Mouse (Mus musculus): ENCODE results near the gene Zfp689. TPM values are rescaled to one million over a fixed set of nuclear protein-coding genes. Genes with fewer than 3 reads are reported as not detected.

The Zfp689 gene
- polyA plus RNA-seq (2021; fragmentation: Nextera tagmentation): 2.5 and 2.9 TPM in 2 replicates
- long read RNA-seq, experiment 1, transcript Zfp689-201 (3 exons, 3,621 nt): major isoform, 15 of 19 reads
- long read RNA-seq, experiment 1, partial matches to known transcripts: 1 of 19 reads
- long read RNA-seq, experiment 1, other reads (novel, unspliced or antisense): 3 of 19 reads
- long read RNA-seq, experiment 2, partial matches to known transcripts: 0 of 5 reads
- long read RNA-seq, experiment 2, other reads (novel, unspliced or antisense): 2 of 5 reads

DNA sequence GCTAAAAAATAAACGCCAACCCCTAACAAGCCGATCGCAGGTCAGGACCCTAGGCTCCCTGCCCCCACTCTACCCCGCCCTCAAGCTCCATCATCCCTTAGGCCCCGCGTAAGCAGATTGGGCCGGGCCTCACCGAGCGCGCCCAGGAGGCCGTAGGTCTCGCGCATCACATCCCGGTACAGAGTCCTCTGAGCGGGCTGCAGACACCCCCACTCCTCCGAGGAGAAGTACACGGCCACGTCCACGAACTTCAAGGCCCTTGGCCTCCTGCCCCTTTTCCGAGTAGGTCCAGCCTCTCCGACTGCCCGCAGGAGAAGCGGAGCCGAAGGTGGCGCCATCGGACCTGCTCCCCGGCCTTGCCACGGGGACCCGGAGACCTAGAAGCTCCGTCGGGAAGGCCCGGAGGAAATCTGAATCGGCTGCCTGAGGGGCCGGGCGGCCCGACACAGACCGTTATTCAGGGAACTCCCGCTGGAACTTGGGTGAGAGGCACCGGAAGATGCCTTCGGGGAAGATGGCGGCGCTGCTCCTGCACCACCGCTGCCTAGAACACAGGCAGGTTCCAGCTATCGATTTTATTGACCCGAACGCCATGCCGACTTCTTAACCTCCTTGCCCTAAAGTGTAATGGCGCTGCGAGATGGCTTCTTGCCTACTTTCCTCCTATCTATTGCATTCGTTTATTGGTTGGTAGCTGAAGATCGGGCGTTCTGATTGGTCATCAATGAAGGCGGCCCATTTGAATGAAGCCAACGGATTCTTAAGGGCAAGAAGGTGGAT lies at the start of gene Zfp689:
Zfp689 (minus strand) TSS at position 638 of the 780 bp plus-strand sequence.

DNA sequence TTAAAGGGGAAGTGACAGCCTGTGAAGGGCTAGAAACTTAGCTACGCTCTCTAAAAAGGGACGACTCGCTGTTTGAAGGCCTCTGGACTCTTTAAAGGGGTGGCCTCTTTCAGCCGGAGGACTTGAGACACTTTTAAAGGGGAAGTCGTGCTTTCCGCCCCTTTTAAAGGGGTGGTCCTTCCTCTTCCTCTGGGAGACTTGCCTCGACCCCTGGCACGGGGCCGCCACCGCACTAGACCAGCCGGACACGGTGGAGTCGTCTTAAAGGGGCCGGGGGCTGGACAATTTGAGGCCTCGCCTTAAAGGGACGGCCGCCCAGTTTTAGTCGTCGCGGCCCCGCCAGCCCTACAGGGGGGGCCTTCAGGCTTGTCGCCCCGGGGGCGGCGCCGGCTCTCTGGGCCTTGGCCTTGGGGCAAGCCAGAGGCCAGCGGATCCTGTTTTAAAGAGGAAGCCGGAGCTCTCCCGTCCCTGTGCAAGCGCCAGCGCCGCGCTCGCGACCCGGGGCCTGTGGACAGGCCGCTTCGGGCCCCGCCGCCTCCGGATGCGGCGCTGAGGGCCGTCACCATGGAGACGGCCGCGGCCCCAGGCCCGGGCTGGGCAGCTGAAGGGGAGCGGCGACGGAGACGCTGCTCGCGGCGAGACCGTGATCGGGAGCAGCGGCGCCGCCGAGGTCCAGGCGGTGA lies 29.8 kb upstream of the Zfp689 start, which contains the start of gene Fbrs:
Fbrs (plus strand) TSS at position 565 of the 683 bp plus-strand sequence.

DNA sequence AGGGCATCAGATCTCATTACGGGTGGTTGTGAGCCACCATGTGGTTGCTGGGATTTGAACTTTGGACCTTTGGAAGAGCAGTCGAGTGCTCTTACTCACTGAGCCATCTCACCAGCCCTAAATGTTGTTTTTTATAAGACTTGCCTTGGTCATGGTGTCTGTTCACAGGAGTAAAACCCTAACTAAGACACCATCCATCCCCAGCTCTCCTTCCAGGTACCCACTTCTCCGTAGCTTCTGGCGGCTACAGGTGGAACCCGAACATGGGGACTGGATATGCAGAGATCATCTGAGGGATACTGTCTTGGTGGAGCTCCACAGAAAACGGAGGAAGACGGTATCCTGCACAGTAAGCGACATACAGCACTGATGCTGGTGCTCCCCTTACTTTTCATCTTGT lies 10.4 kb upstream of the Zfp689 start, which contains the start of gene Prr14:
Prr14 (plus strand) TSS at position 301 of the 400 bp plus-strand sequence.

DNA sequence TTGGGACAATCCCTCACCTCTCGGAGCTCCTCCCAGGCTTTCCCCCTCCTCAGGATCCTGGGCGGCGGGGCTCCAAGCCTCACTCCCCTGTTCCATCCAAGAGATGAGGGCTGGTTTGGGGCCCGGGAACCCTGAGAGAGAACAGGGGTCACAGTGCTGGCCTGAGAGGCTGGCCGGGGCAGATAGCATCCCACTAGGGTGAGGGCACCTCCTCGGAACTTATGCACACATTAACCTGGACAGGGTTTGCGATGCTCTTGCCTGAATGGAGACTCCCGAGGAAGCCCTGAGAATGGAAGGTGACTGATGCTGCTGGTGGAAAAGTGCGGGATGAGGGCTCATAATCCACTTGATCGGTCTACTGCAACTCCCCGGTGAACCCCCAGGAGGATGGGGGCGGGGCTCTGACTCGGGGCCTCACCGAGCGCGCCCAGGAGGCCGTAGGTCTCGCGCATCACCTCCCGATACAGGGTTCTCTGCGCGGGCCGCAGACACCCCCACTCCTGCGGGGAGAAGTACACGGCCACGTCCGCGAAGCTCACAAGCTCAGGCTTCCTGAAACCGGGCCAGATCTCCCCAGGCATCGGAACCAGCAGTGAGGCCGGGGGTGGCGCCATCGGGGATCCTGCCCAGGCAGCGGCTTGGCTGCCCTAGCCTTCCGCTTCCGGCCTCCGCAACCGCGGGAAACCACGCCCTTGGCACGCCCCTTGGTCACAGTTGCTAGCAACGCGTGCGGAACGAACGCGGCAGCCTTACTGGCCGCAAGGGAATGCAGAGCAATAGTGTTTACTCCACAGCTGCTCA lies 27.4 kb downstream of the Zfp689 start, which contains the start of gene Zfp688:
Zfp688 (minus strand) TSS at position 681 of the 804 bp plus-strand sequence.

DNA sequence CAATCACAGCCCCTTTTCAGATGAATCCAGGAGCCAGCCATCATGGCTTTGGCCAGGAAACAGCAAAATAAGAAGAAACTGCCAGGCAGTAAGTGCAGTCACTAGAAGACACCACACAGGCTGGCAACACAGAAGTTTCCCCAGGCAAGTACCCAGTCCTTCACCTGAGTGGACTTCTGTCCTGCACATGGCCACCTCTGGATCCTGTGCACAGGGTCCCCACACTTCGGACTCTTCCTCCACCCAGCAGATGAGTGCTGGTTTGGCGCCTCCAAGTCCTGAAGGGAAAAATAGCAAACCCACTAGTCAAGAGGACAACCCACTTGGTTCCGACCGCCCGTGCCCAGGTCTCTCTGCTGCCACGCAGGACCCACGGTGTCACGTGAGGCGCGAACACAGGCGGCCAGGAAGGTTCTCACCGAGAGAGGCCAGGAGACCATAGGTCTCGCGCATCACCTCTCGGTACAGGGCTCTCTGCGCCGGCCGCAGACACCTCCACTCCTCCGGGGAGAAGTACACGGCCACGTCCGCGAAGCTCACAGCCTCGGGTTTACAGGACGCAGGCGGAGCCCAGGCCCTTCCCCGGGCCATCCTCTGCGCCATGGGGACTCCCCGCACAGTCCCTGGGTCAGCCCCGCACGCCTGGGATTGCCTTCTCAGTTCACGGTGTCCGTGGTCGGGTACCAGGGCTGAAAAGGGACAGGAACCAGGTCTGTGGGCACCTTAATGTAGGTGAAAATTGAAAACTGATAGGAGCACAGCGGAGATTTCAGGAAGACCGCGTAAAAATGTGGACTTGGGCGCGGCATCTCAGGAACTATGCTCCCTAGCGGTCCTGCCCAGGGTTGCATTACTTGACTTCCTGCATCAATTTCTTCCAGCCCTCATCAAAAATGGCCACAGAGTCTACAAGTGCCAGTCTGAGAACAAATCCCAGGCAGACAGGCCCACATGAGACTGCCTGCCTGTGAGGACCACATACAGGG lies 42.7 kb downstream of the Zfp689 start, which contains the start of gene Zfp764:
Zfp764 (minus strand) TSS at position 821 of the 986 bp plus-strand sequence.

DNA sequence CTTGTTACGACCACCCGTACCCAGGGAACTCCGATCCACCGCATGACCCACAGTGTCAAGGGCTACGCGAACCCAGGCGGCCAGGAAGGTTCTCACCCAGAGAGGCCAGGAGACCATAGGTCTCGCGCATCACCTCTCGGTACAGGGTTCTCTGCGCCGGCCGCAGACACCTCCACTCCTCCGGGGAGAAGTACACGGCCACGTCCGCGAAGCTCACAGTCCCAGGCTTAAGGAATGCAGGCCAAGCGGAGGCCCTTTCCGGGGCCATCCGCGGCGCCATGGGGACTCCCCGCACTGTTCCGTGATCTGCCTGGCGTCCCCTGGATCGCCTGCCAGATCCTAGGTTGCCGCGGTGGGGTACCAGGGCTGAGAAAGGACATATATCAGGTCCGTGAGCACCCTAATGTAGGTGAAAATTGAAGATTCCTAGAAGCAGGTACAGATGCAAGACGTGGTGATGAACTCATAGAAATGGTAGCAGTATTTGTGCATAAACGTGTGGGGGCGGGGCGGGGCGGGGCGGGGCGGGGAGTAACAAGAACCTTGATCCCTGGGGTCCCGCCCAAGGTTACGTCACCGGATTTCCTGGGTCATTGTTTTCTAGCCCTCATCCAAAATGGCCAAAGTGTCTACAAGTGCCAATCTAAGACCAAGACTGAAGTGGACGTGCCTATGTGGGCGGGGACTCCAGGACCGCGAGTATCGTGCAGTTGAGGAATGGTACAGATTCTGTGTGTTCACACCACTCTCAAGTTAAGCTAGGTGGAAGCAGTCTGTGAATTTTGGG lies 55.6 kb downstream of the Zfp689 start, which contains the start of gene E430018J23Rik:
E430018J23Rik (minus strand) TSS at position 473 of the 787 bp plus-strand sequence.

Other genes starting within 250 kb of the Zfp689 start
- gene Tbc1d10b, start 240.7 kb downstream of the Zfp689 start, polyA plus RNA-seq (2021; fragmentation: Nextera tagmentation): 7.9 and 14.4 TPM in 2 replicates
- gene Mylpf, start 240.3 kb downstream of the Zfp689 start, polyA plus RNA-seq (2021; fragmentation: Nextera tagmentation): 5.7 and 6.5 TPM in 2 replicates
- gene Zfp553, start 216.1 kb downstream of the Zfp689 start, polyA plus RNA-seq (2021; fragmentation: Nextera tagmentation): 12.5 and 13.0 TPM in 2 replicates
- gene Sept1, start 216.0 kb downstream of the Zfp689 start, polyA plus RNA-seq (2021; fragmentation: Nextera tagmentation): 1.8 and 3.0 TPM in 2 replicates
- 64.9 and 90.1 TPM in 2 replicates for gene Zfp771, start 204.9 kb downstream of the Zfp689 start, polyA plus RNA-seq (2021; fragmentation: Nextera tagmentation)
- 79.8 and 81.4 TPM in 2 replicates for gene Dctpp1, start 188.4 kb downstream of the Zfp689 start, polyA plus RNA-seq (2021; fragmentation: Nextera tagmentation)
- gene Sephs2, start 175.1 kb downstream of the Zfp689 start, polyA plus RNA-seq (2021; fragmentation: Nextera tagmentation): 42.8 and 64.6 TPM in 2 replicates
- 0.32 and 0.35 TPM in 2 replicates for gene Itgal, start 152.9 kb downstream of the Zfp689 start, polyA plus RNA-seq (2021; fragmentation: Nextera tagmentation)
- 2.6 and 2.7 TPM in 2 replicates for gene Zfp768, start 103.6 kb downstream of the Zfp689 start, polyA plus RNA-seq (2021; fragmentation: Nextera tagmentation)
- gene Zfp747, start 73.1 kb downstream of the Zfp689 start, polyA plus RNA-seq (2021; fragmentation: Nextera tagmentation): 3.3 TPM in 2 replicates
- 1.3 and 2.6 TPM in 2 replicates for gene 9130019O22Rik, start 62.0 kb downstream of the Zfp689 start, polyA plus RNA-seq (2021; fragmentation: Nextera tagmentation)
- gene E430018J23Rik, start 55.5 kb downstream of the Zfp689 start, polyA plus RNA-seq (2021; fragmentation: Nextera tagmentation): 3.3 and 4.6 TPM in 2 replicates
- 2.5 and 3.2 TPM in 2 replicates for gene Zfp764, start 42.3 kb downstream of the Zfp689 start, polyA plus RNA-seq (2021; fragmentation: Nextera tagmentation)
- 26.3 and 38.5 TPM in 2 replicates for gene Zfp688, start 27.1 kb downstream of the Zfp689 start, polyA plus RNA-seq (2021; fragmentation: Nextera tagmentation)
- 8.4 and 20.3 TPM in 2 replicates for gene Prr14, start 10.5 kb upstream of the Zfp689 start, polyA plus RNA-seq (2021; fragmentation: Nextera tagmentation)
- 2.8 and 8.4 TPM in 2 replicates for gene Fbrs, start 30.0 kb upstream of the Zfp689 start, polyA plus RNA-seq (2021; fragmentation: Nextera tagmentation)
- 10.7 and 13.8 TPM in 2 replicates for gene Srcap, start 62.8 kb upstream of the Zfp689 start, polyA plus RNA-seq (2021; fragmentation: Nextera tagmentation)
- gene Gm42715, start 70.4 kb upstream of the Zfp689 start, polyA plus RNA-seq (2021; fragmentation: Nextera tagmentation): 1.8 and 2.5 TPM in 2 replicates
- gene Tmem265, start 112.2 kb upstream of the Zfp689 start, polyA plus RNA-seq (2021; fragmentation: Nextera tagmentation): not detected in 2 replicates
- 19.9 and 24.9 TPM in 2 replicates for gene Phkg2, start 124.2 kb upstream of the Zfp689 start, polyA plus RNA-seq (2021; fragmentation: Nextera tagmentation)
- 11.4 and 13.3 TPM in 2 replicates for gene Ccdc189, start 139.4 kb upstream of the Zfp689 start, polyA plus RNA-seq (2021; fragmentation: Nextera tagmentation)
- 9.2 and 12.6 TPM in 2 replicates for gene Rnf40, start 139.6 kb upstream of the Zfp689 start, polyA plus RNA-seq (2021; fragmentation: Nextera tagmentation)
- 1.4 and 2.9 TPM in 2 replicates for gene Zfp629, start 166.6 kb upstream of the Zfp689 start, polyA plus RNA-seq (2021; fragmentation: Nextera tagmentation)

All from left cerebral cortex, adult 6 months (tissue).